Mouse (Mus musculus) neural tube, embryonic 12.5 days (tissue): ENCODE measurements around the gene Pfn1. TPM values are rescaled to one million over a fixed set of nuclear protein-coding genes. Genes with fewer than 3 reads are reported as not detected.

Source experiments
- ATAC-seq: fragments of 200-750 bp; cut with Nextera tagmentation; 2 replicates; pipeline ENCODE4 v1.8.0; 2017; ENCODE audit warnings: low read depth, mild to moderate bottlenecking, moderate TSS enrichment, moderate library complexity; ENCODE audit not compliant: low FRiP score
- H3K27ac ChIP-seq: fragments of 300-500 bp; sonication (generic); 2 replicates; pipeline ENCODE4 v1.5.1; 2016
- H3K27me3 ChIP-seq: fragments of 300-500 bp; sonication (generic); replicated peaks from 2 replicates; pipeline ENCODE4 v1.6.1; 2016; ENCODE audit warnings: mild to moderate bottlenecking
- H3K36me3 ChIP-seq: fragments of 300-500 bp; sonication (generic); 2 replicates; pipeline ENCODE4 v1.6.1; 2016; ENCODE audit warnings: mild to moderate bottlenecking
- H3K4me1 ChIP-seq: fragments of 300-500 bp; sonication (generic); 2 replicates; pipeline ENCODE4 v1.6.1; 2016
- H3K4me2 ChIP-seq: fragments of 300-500 bp; sonication (generic); replicated peaks from 2 replicates; pipeline ENCODE4 v1.6.1; 2016; ENCODE audit warnings: mild to moderate bottlenecking
- H3K4me3 ChIP-seq: fragments of 300-500 bp; sonication (generic); 2 replicates; pipeline ENCODE4 v1.5.1; 2016
- H3K9ac ChIP-seq: fragments of 300-500 bp; sonication (generic); 2 replicates; pipeline ENCODE4 v1.6.1; 2016; ENCODE audit warnings: mild to moderate bottlenecking
- H3K9me3 ChIP-seq: fragments of 300-500 bp; sonication (generic); 2 replicates; pipeline ENCODE4 v1.6.1; 2016; ENCODE audit warnings: mild to moderate bottlenecking
- WGBS: fragments of 180-500 bp; shearing (Covaris S2); methylation state at CpG from one replicate; pipeline ENCODE4 v1.1.7; 2016; 5-methylcytosine and 5-hydroxymethylcytosine counted together
- polyA plus RNA-seq: library from polyadenylated mRNA; unstranded; fragments of >200 nt; fragmentation: Nextera tagmentation; extraction: Ambion mirVana; gene quantifications from 2 replicates; pipeline ENCODE4 v1.2.1, GENCODE M21; 2016

Gene Pfn1
- polyA plus RNA-seq, 1 experiment from 2014 or later, result 1,155 TPM

- peak within 1 kb of the TSS; percentile 55; the same call in 1 of the 2 replicates for H3K27ac ChIP-seq
- peak within 1 kb of the TSS; percentile 82 for H3K9ac ChIP-seq
- H3K27me3 ChIP-seq, result no peaks in the 10 kb centered on the region
- H3K4me1 ChIP-seq, result peaks cover 13% of the 10 kb centered on the region
- H3K36me3 ChIP-seq, result peaks cover 28% of the 10 kb centered on the region
- peak within 1 kb of the TSS; percentile 78 for H3K4me3 ChIP-seq
- peak within 1 kb of the TSS; percentile 91 for H3K4me2 ChIP-seq
- ATAC-seq, result peak; percentile 86
- under 1% methylated on average over 55 of the region's 55 CpGs for WGBS
- no peaks in the 10 kb centered on the region for H3K9me3 ChIP-seq
Measured at GRCm38 (mm10) chr11:70687601-70688199, 33.3 kb upstream of the Pfn1 start, which contains the start of gene Camta2. Gene Camta2, minus strand, starts transcription at chr11:70688105.

DNA sequence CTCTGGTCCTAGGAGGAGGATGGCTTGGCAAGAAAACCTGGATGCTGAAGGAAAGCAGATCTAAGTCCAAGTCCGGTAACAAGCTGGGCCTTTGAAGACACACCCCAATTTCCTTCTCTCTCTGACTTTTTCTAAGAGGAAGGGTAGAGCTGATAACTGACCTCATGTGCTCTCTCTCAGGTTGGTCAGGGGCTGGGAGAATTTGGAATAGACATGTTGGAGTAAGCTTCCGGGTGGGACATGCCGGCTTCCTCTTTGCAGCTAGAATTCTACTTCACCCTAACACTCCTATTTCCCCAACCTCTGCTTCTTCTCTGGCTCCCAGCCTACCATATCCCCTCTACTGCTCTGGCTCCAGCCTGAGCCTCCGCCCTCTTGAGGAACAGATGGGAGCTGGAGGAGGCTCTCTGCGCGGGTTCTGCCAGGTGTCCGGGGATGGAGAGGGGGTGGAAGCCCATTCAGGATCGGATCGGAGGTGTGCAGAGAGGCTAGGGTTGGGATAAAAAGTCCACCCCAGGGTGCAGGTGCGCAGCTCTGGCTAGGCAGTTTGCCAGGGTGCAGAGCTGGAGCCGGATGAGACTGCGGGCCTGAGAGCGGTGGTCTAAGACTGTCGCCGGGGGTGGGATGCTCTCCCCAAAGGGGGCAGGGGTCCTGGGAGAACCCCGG is 32.6 kb upstream of the Pfn1 start:
- H3K4me2 ChIP-seq, result peak overlapping the region; percentile 91
- no peaks in the 10 kb centered on the region for H3K9me3 ChIP-seq
- peak; percentile 69 for ATAC-seq
- peak overlapping the region; percentile 78 for H3K4me3 ChIP-seq
- H3K27ac ChIP-seq, result peak overlapping the region; percentile 55; the same call in 1 of the 2 replicates
- H3K4me1 ChIP-seq, result peaks cover 20% of the 10 kb centered on the region
- no peaks in the 10 kb centered on the region for H3K27me3 ChIP-seq
- H3K36me3 ChIP-seq, result peaks cover 34% of the 10 kb centered on the region
- WGBS, result 4% methylated on average over 16 of the region's 16 CpGs
- peak overlapping the region; percentile 82 for H3K9ac ChIP-seq

- no peak for ATAC-seq
- Histone ChIP-seq H3K4me3 (no peak overlapping the region; the same call in 1 of the 2 replicates), H3K9me3 (no peaks in the 10 kb centered on the region), H3K9ac (no peak overlapping the region), H3K4me1 (peaks cover 20% of the 10 kb centered on the region), H3K4me2 (no peak overlapping the region), H3K36me3 (peaks cover 48% of the 10 kb centered on the region), H3K27me3 (no peaks in the 10 kb centered on the region), H3K27ac (no peak overlapping the region)
- WGBS, result 94% methylated on average over 5 of the region's 5 CpGs
Measured at GRCm38 (mm10) chr11:70683640-70684039, 29.2 kb upstream of the Pfn1 start.

DNA sequence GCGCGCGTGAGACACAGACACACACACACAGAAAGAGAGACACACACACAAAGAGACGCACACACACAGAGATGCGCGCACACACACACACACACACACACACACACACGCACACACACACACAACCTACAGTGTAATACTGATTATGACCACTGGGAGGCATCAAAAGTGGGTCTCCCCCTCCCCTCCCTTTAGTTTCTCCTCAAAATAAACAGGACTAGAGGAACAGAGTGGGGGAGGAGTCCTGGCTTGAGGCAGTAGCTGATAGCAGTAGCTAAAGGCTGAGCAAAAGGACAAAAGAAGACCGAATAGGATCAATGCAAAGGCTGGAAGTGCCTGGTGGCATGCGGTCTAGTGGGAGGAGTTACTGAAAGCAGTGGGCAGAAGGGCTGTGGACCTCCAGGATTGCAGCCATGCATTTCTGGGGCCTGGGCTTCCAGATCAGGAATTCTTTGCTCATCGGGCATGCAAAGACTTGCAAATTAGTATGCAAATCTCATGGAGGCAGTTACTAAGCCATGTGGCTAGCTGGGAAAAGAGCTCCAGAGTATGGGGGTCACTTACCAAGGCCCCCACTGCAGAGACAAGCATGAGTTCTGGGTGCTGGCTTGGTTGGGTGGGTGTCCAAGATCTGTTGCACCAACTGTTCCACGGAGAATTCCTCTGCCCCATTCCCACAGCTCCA is 27.6 kb upstream of the Pfn1 start:
- Histone ChIP-seq H3K27ac (no peak overlapping the region), H3K27me3 (no peaks in the 10 kb centered on the region), H3K4me2 (0 out of 2 replicates have a peak overlapping the region, but pooled peaks have one; percentile 14), H3K9me3 (no peaks in the 10 kb centered on the region), H3K36me3 (peaks cover 51% of the 10 kb centered on the region), H3K9ac (0 out of 2 replicates have a peak overlapping the region, but pooled peaks have one; percentile 18), H3K4me3 (no peak overlapping the region), H3K4me1 (peaks cover 13% of the 10 kb centered on the region)
- ATAC-seq, result peak; percentile 78
- 23% methylated on average over 11 of the region's 11 CpGs for WGBS

GRCm38 (mm10) chr11:70681170-70681569 is 26.7 kb upstream of the Pfn1 start:
- no peak for ATAC-seq
- H3K27ac ChIP-seq, result no peak overlapping the region
- WGBS, result 61% methylated on average over 12 of the region's 12 CpGs
- H3K36me3 ChIP-seq, result peaks cover 55% of the 10 kb centered on the region
- no peak overlapping the region for H3K9ac ChIP-seq
- H3K4me2 ChIP-seq, result no peak overlapping the region
- no peaks in the 10 kb centered on the region for H3K9me3 ChIP-seq
- H3K4me1 ChIP-seq, result peaks cover 11% of the 10 kb centered on the region
- no peak overlapping the region for H3K4me3 ChIP-seq
- H3K27me3 ChIP-seq, result no peaks in the 10 kb centered on the region

- peaks cover 11% of the 10 kb centered on the region for H3K4me1 ChIP-seq
- H3K27me3 ChIP-seq, result no peaks in the 10 kb centered on the region
- peaks cover 58% of the 10 kb centered on the region for H3K36me3 ChIP-seq
- H3K9me3 ChIP-seq, result no peaks in the 10 kb centered on the region
- ATAC-seq, result no peak
- H3K4me3 ChIP-seq, result no peak overlapping the region
- no peak overlapping the region for H3K4me2 ChIP-seq
- 94% methylated on average over 8 of the region's 8 CpGs for WGBS
- H3K9ac ChIP-seq, result no peak overlapping the region
- H3K27ac ChIP-seq, result no peak overlapping the region
Measured at GRCm38 (mm10) chr11:70679894-70680293, 25.4 kb upstream of the Pfn1 start.

GRCm38 (mm10) chr11:70679361-70679760 is 24.9 kb upstream of the Pfn1 start:
- no peaks in the 10 kb centered on the region for H3K9me3 ChIP-seq
- WGBS, result 96% methylated on average over 8 of the region's 8 CpGs
- H3K4me3 ChIP-seq, result no peak overlapping the region
- no peaks in the 10 kb centered on the region for H3K27me3 ChIP-seq
- peaks cover 57% of the 10 kb centered on the region for H3K36me3 ChIP-seq
- no peak for ATAC-seq
- H3K4me2 ChIP-seq, result no peak overlapping the region
- peaks cover 11% of the 10 kb centered on the region for H3K4me1 ChIP-seq
- H3K9ac ChIP-seq, result no peak overlapping the region
- no peak overlapping the region for H3K27ac ChIP-seq

GRCm38 (mm10) chr11:70678576-70678975 is 24.1 kb upstream of the Pfn1 start:
- H3K4me3 ChIP-seq, result no peak overlapping the region
- 67% methylated on average over 2 of the region's 2 CpGs for WGBS
- no peaks in the 10 kb centered on the region for H3K27me3 ChIP-seq
- no peak for ATAC-seq
- peaks cover 11% of the 10 kb centered on the region for H3K4me1 ChIP-seq
- peaks cover 50% of the 10 kb centered on the region for H3K36me3 ChIP-seq
- H3K27ac ChIP-seq, result no peak overlapping the region
- H3K9ac ChIP-seq, result no peak overlapping the region
- no peaks in the 10 kb centered on the region for H3K9me3 ChIP-seq
- no peak overlapping the region for H3K4me2 ChIP-seq

DNA sequence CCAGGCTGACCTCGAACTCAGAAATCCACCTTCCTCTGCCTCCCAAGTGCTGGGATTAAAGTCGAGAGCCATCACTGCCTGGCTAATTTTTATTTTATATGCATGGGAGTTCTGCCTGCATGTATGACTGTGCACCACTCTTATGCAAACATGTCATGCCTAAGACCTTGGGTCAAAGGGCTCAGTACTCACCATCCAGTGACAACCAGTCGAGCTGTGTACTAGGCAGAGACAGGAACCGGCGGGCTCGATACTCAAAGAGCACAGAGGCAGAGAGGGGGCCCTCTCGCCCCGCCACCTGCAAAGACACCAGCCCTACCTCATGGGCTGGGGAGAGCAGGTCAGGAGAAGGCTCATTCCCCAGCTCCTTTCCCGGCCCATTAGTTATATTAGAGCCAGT is 23.6 kb upstream of the Pfn1 start:
- 87% methylated on average over 9 of the region's 9 CpGs for WGBS
- Histone ChIP-seq H3K9ac (no peak overlapping the region), H3K27ac (no peak overlapping the region), H3K9me3 (no peaks in the 10 kb centered on the region), H3K36me3 (peaks cover 46% of the 10 kb centered on the region), H3K4me1 (peaks cover 11% of the 10 kb centered on the region), H3K4me2 (no peak overlapping the region), H3K4me3 (no peak overlapping the region), H3K27me3 (no peaks in the 10 kb centered on the region)
- ATAC-seq, result no peak

- H3K4me2 ChIP-seq, result no peak overlapping the region
- no peak for ATAC-seq
- H3K27me3 ChIP-seq, result no peaks in the 10 kb centered on the region
- no peak overlapping the region for H3K9ac ChIP-seq
- peaks cover 18% of the 10 kb centered on the region for H3K4me1 ChIP-seq
- no peaks in the 10 kb centered on the region for H3K9me3 ChIP-seq
- WGBS, result 78% methylated on average over 11 of the region's 11 CpGs
- no peak overlapping the region for H3K4me3 ChIP-seq
- H3K27ac ChIP-seq, result no peak overlapping the region
- peaks cover 32% of the 10 kb centered on the region for H3K36me3 ChIP-seq
Measured at GRCm38 (mm10) chr11:70674501-70674900, 20.1 kb upstream of the Pfn1 start.

DNA sequence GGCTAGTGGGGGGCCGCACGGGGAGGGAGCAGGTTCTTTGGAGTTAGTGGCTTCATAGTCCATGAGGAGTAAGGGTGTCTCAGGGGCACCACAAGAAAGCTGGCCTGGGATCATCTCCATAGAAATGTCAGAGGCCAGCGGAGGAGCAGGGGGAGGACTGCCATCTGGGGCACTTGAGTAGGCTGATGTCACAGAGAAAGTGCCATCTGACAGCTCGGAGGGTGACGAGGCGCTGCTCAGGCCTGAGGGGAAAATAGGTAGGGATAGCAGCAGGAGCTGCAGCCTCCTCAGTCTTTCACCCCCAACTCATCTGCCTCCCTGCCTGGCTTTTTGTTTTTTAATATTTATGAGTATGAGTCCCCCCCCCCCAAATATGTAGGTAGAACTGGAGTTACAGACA is 19.6 kb upstream of the Pfn1 start:
- H3K27ac ChIP-seq, result no peak overlapping the region
- WGBS, result 64% methylated on average over 6 of the region's 6 CpGs
- no peak overlapping the region for H3K9ac ChIP-seq
- ATAC-seq, result no peak
- H3K4me2 ChIP-seq, result no peak overlapping the region
- H3K4me3 ChIP-seq, result no peak overlapping the region
- H3K36me3 ChIP-seq, result peaks cover 32% of the 10 kb centered on the region
- H3K4me1 ChIP-seq, result peaks cover 18% of the 10 kb centered on the region
- no peaks in the 10 kb centered on the region for H3K27me3 ChIP-seq
- no peaks in the 10 kb centered on the region for H3K9me3 ChIP-seq

DNA sequence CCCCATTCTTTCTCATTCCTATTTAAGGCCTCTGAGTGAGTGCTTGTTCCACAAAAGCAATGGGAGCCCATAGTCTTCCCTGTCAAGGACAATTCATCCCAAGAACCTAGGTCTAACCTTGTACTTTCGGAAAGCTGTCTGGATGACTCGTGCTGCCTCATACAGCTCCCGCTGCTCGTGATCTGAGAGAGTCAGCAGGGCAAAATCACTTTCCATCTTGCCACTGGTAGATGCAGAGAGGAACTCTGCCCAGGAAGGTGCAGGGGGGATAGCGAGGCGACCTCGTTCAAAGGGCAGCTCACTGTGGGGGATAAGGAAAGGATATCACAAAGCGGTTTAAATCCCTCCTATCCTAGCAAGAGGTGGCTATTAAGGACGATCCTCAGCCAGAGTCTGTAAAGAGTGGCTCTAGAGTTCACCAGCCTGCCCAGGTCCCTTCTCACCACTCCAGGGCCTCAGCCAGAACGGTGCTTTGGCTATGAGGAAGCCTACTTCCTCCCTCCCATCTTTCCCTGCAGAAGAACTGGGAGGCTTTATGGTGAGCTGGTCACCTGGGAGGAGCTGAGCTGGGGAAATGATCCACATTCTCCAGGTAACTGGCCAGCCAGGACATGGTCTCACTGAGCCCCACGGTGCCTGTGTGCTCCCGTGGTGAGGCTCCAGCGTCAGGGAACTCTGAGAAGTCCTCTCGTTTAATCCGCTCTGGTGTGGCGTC is 17.0 kb upstream of the Pfn1 start:
- H3K27ac ChIP-seq, result no peak overlapping the region
- no peak for ATAC-seq
- H3K9ac ChIP-seq, result 0 out of 2 replicates have a peak overlapping the region, but pooled peaks have one; percentile 5
- peaks cover 37% of the 10 kb centered on the region for H3K36me3 ChIP-seq
- H3K4me2 ChIP-seq, result peak overlapping the region; percentile 77
- no peak overlapping the region for H3K4me3 ChIP-seq
- H3K9me3 ChIP-seq, result no peaks in the 10 kb centered on the region
- 86% methylated on average over 16 of the region's 16 CpGs for WGBS
- H3K27me3 ChIP-seq, result no peaks in the 10 kb centered on the region
- H3K4me1 ChIP-seq, result peaks cover 26% of the 10 kb centered on the region
